12 mouse cellular contexts compared by ENCODE assay signal in the genomic region with DNA sequence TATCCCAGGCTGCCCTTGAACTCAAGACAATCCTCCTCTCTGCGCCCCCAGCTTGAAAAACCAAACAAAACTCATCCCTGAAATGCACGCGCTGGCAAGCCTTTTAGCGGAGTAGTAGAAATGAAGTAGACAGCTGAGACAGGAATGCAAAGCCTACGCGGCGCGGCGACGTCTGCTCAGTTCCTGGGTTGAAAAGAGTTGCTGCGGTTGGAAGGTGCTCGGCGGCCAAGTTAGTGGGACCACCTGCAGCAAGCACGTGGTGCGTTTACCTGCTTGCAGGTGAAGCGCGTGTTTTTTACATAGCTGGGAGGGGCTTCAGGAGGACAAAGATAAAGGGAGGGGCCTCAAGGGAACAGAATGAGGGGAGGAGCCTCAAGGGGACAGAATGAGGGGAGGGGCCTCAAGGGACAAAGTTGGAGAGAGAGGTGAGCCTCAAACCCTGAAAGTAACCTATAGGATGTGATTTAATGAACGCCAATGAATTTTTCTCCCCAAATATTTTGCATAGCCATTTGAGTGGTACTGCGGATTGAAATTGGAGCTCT. TPM values are rescaled to one million over a fixed set of nuclear protein-coding genes. Genes with fewer than 3 reads are reported as not detected.
A peak's percentile ranks its signal among the peaks of the same experiment; 100 is the strongest.
DNase-seq lines count a peak whose midpoint lies in the region; ATAC-seq and TF ChIP-seq lines count a peak whose summit lies in the region.
"Had no signal": no experiment of that assay in that cellular context is flagged by ENCODE, and none has a peak within 500 bp of the region (broad histone marks: within the 10 kb centered on the region; RNA-seq: fewer than 3 reads in every experiment).

No protein-coding gene starts in this region.

- WGBS in heart, embryonic 13.5 days, result 13% methylated on average over 19 of the region's 19 CpGs
- 6% methylated on average over 19 of the region's 19 CpGs for WGBS in neural tube, embryonic 11.5 days
- 10% methylated on average over 19 of the region's 19 CpGs for WGBS in forebrain, postnatal 0 days
- 12% methylated on average over 19 of the region's 19 CpGs for WGBS in neural tube, embryonic 15.5 days

- peak overlapping the region; percentile 26; the same call in 1 of the 2 replicates for H3K4me3 ChIP-seq in heart, embryonic 13.5 days
- no peak overlapping the region for H3K4me3 ChIP-seq in neural tube, embryonic 11.5 days (ENCODE audit: low read depth, low read length)
- no peak overlapping the region for H3K4me3 ChIP-seq in forebrain, postnatal 0 days (ENCODE audit: low read depth, low read length)
- H3K4me3 ChIP-seq in neural tube, embryonic 15.5 days (replicated peaks), result no peak overlapping the region
- H3K4me3 ChIP-seq: heart, adult 2 months had no signal

- no peak for DNase-seq in heart, adult 8-10 months (ENCODE audit: low spot score)
- DNase-seq in neural tube, embryonic 11.5 days (ENCODE audit: low spot score), result no peak
- no peak for DNase-seq in neural tube, embryonic 10.5 days (ENCODE audit: extremely low spot score, low spot score)
- DNase-seq in forebrain, postnatal 0 days, result no peak
- no peak for DNase-seq in layer of hippocampus, adult 18-20 months (ENCODE audit: low spot score in 2 of 2)
- no peak for DNase-seq in adipocyte (ENCODE audit: low spot score)
- DNase-seq: adrenal gland, postnatal 36 days; cerebellum, postnatal 36 days; heart, adult 2 months had no signal

- 0 out of 2 replicates have a peak, but pooled peaks have one; percentile 9 for ATAC-seq in heart, embryonic 13.5 days (ENCODE audit: extremely low read depth, insufficient number of reproducible peaks, low FRiP score, low TSS enrichment)
- ATAC-seq in neural tube, embryonic 11.5 days (ENCODE audit: insufficient read depth, low FRiP score, low TSS enrichment), result no peak
- ATAC-seq in forebrain, postnatal 0 days, result no peak
- no peak for ATAC-seq in neural tube, embryonic 15.5 days (ENCODE audit: low FRiP score)

- no peak overlapping the region for H3K27ac ChIP-seq in heart, embryonic 13.5 days (replicated peaks)
- H3K27ac ChIP-seq in neural tube, embryonic 11.5 days (ENCODE audit: low read depth, low read length), result no peak overlapping the region
- H3K27ac ChIP-seq in forebrain, postnatal 0 days (ENCODE audit: low read depth, low read length), result no peak overlapping the region
- no peak overlapping the region for H3K27ac ChIP-seq in neural tube, embryonic 15.5 days (replicated peaks)
- H3K27ac ChIP-seq: heart, adult 2 months had no signal

- peaks cover 51% of the 10 kb centered on the region for H3K27me3 ChIP-seq in heart, embryonic 13.5 days (replicated peaks)
- H3K27me3 ChIP-seq in neural tube, embryonic 11.5 days (ENCODE audit: control insufficient read depth, insufficient read depth, low read length), result peaks cover 48% of the 10 kb centered on the region
- peaks cover 38% of the 10 kb centered on the region for H3K27me3 ChIP-seq in forebrain, postnatal 0 days (ENCODE audit: insufficient read depth, low read length)
- peaks cover 47% of the 10 kb centered on the region for H3K27me3 ChIP-seq in neural tube, embryonic 15.5 days (replicated peaks)

- peak overlapping the region; percentile 54 for H3K9ac ChIP-seq in heart, embryonic 13.5 days
- H3K9ac ChIP-seq in neural tube, embryonic 11.5 days (ENCODE audit: low read length), result no peak overlapping the region
- no peak overlapping the region for H3K9ac ChIP-seq in forebrain, postnatal 0 days
- H3K9ac ChIP-seq in neural tube, embryonic 15.5 days (replicated peaks), result no peak overlapping the region

- no peaks in the 10 kb centered on the region for H3K9me3 ChIP-seq in heart, embryonic 13.5 days
- no peaks in the 10 kb centered on the region for H3K9me3 ChIP-seq in neural tube, embryonic 11.5 days (ENCODE audit: control insufficient read depth, low read length)
- H3K9me3 ChIP-seq in forebrain, postnatal 0 days (ENCODE audit: low read length), result no peaks in the 10 kb centered on the region
- no peaks in the 10 kb centered on the region for H3K9me3 ChIP-seq in neural tube, embryonic 15.5 days (replicated peaks)

- peak overlapping the region; percentile 59 for H3K4me2 ChIP-seq in heart, embryonic 13.5 days
- H3K4me2 ChIP-seq in neural tube, embryonic 11.5 days (ENCODE audit: low read depth), result peak overlapping the region; percentile 3; the same call in 1 of the 2 replicates
- peak overlapping the region; percentile 21; the same call in 1 of the 2 replicates for H3K4me2 ChIP-seq in forebrain, postnatal 0 days (ENCODE audit: low read depth)
- H3K4me2 ChIP-seq in neural tube, embryonic 15.5 days, result peak overlapping the region; percentile 28; the same call in 1 of the 2 replicates

- peaks cover 36% of the 10 kb centered on the region for H3K4me1 ChIP-seq in heart, embryonic 13.5 days
- peaks cover 19% of the 10 kb centered on the region for H3K4me1 ChIP-seq in neural tube, embryonic 11.5 days (ENCODE audit: control insufficient read depth, insufficient read depth, low read length)
- H3K4me1 ChIP-seq in forebrain, postnatal 0 days (ENCODE audit: insufficient read depth), result 0 out of 2 replicates have a peak, but pooled peaks cover 3% of the 10 kb centered on the region
- peaks cover 32% of the 10 kb centered on the region for H3K4me1 ChIP-seq in neural tube, embryonic 15.5 days

- H3K36me3 ChIP-seq in heart, embryonic 13.5 days, result no peaks in the 10 kb centered on the region
- no peaks in the 10 kb centered on the region for H3K36me3 ChIP-seq in neural tube, embryonic 11.5 days (ENCODE audit: control insufficient read depth, insufficient read depth, low read length)
- H3K36me3 ChIP-seq in forebrain, postnatal 0 days (ENCODE audit: insufficient read depth), result no peaks in the 10 kb centered on the region
- no peaks in the 10 kb centered on the region for H3K36me3 ChIP-seq in neural tube, embryonic 15.5 days

- no peak for TF ChIP-seq CTCF in forebrain, postnatal 0 days (IDR thresholded peaks at IDR 0.05; ENCODE audit: low read depth)

RNA-seq across cellular contexts. Expression of a gene that starts 3.1 kb away (rescaled TPM):
- 6.2 and 6.6 TPM in 2 replicates for polyA plus RNA-seq in heart, embryonic 13.5 days (2015; fragmentation: Nextera tagmentation; extraction: Ambion mirVana)
- 1 to 10 TPM; 1.2 to 2.8 (median 1.9) TPM for total RNA-seq in heart, adult 8-10 months (2022)
- polyA plus RNA-seq in neural tube, embryonic 11.5 days (2014; fragmentation: Nextera tagmentation; extraction: Ambion mirVana), result 18.9 and 19.8 TPM in 2 replicates
- 16.5 and 20.7 TPM in 2 replicates for total RNA-seq in forebrain, postnatal 0 days (2014; rRNA removed)
- polyA plus RNA-seq in forebrain, postnatal 0 days (2015; fragmentation: Nextera tagmentation; extraction: Ambion mirVana), result 34.1 and 37.5 TPM in 2 replicates
- 27.0 and 33.2 TPM in 2 replicates for polyA plus RNA-seq in neural tube, embryonic 15.5 days (2015; fragmentation: Nextera tagmentation; extraction: Ambion mirVana)
- total RNA-seq in layer of hippocampus, adult 18-20 months (2021), result 1 to 10 TPM; 5.7 to 6.3 TPM

RNA-seq across cellular contexts. Expression of a gene that starts 7.1 kb away (rescaled TPM):
- polyA plus RNA-seq in heart, embryonic 13.5 days (2015; fragmentation: Nextera tagmentation; extraction: Ambion mirVana), result 2.1 and 2.3 TPM in 2 replicates
- total RNA-seq in heart, adult 8-10 months (2022), result 1 to 10 TPM in 2 of 4 experiments, under 1 TPM in 2; 0.72 to 1.6 (median 1.0) TPM
- 0.44 and 2.3 TPM in 2 replicates for polyA plus RNA-seq in neural tube, embryonic 11.5 days (2014; fragmentation: Nextera tagmentation; extraction: Ambion mirVana)
- total RNA-seq in forebrain, postnatal 0 days (2014; rRNA removed), result 0.15 and 0.76 TPM in 2 replicates
- 0.25 and 0.58 TPM in 2 replicates for polyA plus RNA-seq in forebrain, postnatal 0 days (2015; fragmentation: Nextera tagmentation; extraction: Ambion mirVana)
- polyA plus RNA-seq in neural tube, embryonic 15.5 days (2015; fragmentation: Nextera tagmentation; extraction: Ambion mirVana), result 2.5 and 3.2 TPM in 2 replicates
- under 1 TPM; 0.08 to 0.15 TPM for total RNA-seq in layer of hippocampus, adult 18-20 months (2021)
- polyA plus RNA-seq: CD4-positive, CD25-positive, alpha-beta regulatory T cell, adult 4 months had no signal

RNA-seq across cellular contexts. Expression of a gene that starts 20.3 kb away (rescaled TPM):
- 8.1 and 8.9 TPM in 2 replicates for polyA plus RNA-seq in heart, embryonic 13.5 days (2015; fragmentation: Nextera tagmentation; extraction: Ambion mirVana)
- total RNA-seq in heart, adult 8-10 months (2022), result 10 to 100 TPM; 54.7 to 66.1 (median 59.8) TPM
- 14.7 and 16.3 TPM in 2 replicates for polyA plus RNA-seq in neural tube, embryonic 11.5 days (2014; fragmentation: Nextera tagmentation; extraction: Ambion mirVana)
- 22.7 and 25.8 TPM in 2 replicates for total RNA-seq in forebrain, postnatal 0 days (2014; rRNA removed)
- polyA plus RNA-seq in forebrain, postnatal 0 days (2015; fragmentation: Nextera tagmentation; extraction: Ambion mirVana), result 2.9 and 6.2 TPM in 2 replicates
- 9.9 and 10.1 TPM in 2 replicates for polyA plus RNA-seq in neural tube, embryonic 15.5 days (2015; fragmentation: Nextera tagmentation; extraction: Ambion mirVana)
- total RNA-seq in layer of hippocampus, adult 18-20 months (2021), result 100 to 1,000 TPM in 1 of 2 experiments, 10 to 100 TPM in 1; 89.1 to 103 TPM

RNA-seq across cellular contexts. Expression of a gene that starts 26.8 kb away (rescaled TPM):
- polyA plus RNA-seq in heart, embryonic 13.5 days (2015; fragmentation: Nextera tagmentation; extraction: Ambion mirVana), result 13.5 and 15.0 TPM in 2 replicates
- total RNA-seq in heart, adult 8-10 months (2022), result 10 to 100 TPM in 2 of 4 experiments, 1 to 10 TPM in 2; 7.3 to 12.2 (median 10.0) TPM
- polyA plus RNA-seq in neural tube, embryonic 11.5 days (2014; fragmentation: Nextera tagmentation; extraction: Ambion mirVana), result 7.1 and 8.9 TPM in 2 replicates
- total RNA-seq in forebrain, postnatal 0 days (2014; rRNA removed), result 44.1 and 59.3 TPM in 2 replicates
- 20.1 and 22.4 TPM in 2 replicates for polyA plus RNA-seq in forebrain, postnatal 0 days (2015; fragmentation: Nextera tagmentation; extraction: Ambion mirVana)
- polyA plus RNA-seq in neural tube, embryonic 15.5 days (2015; fragmentation: Nextera tagmentation; extraction: Ambion mirVana), result 27.9 and 28.6 TPM in 2 replicates
- 10 to 100 TPM; 13.7 to 14.0 TPM for total RNA-seq in layer of hippocampus, adult 18-20 months (2021)

RNA-seq across cellular contexts. Expression of a gene that starts 43.1 kb away (rescaled TPM):
- polyA plus RNA-seq in heart, embryonic 13.5 days (2015; fragmentation: Nextera tagmentation; extraction: Ambion mirVana), result 1,584 and 1,655 TPM in 2 replicates
- 100 to 1,000 TPM; 106 to 156 (median 115) TPM for total RNA-seq in heart, adult 8-10 months (2022)
- polyA plus RNA-seq in neural tube, embryonic 11.5 days (2014; fragmentation: Nextera tagmentation; extraction: Ambion mirVana), result 1,967 and 2,051 TPM in 2 replicates
- 1,927 and 1,958 TPM in 2 replicates for total RNA-seq in forebrain, postnatal 0 days (2014; rRNA removed)
- polyA plus RNA-seq in forebrain, postnatal 0 days (2015; fragmentation: Nextera tagmentation; extraction: Ambion mirVana), result 1,265 and 1,341 TPM in 2 replicates
- polyA plus RNA-seq in neural tube, embryonic 15.5 days (2015; fragmentation: Nextera tagmentation; extraction: Ambion mirVana), result 1,446 and 1,534 TPM in 2 replicates
- 100 to 1,000 TPM; 448 to 490 TPM for total RNA-seq in layer of hippocampus, adult 18-20 months (2021)

Comparison
In these comparisons a context has a peak if more than half of its experiments do, and no peak if none do; other contexts are left out.
1. H3K4me2 ChIP-seq: peak in every context shown above with its lines; median percentile 59 in heart, embryonic 13.5 days; 28 in neural tube, embryonic 15.5 days; 21 in forebrain, postnatal 0 days; 3 in neural tube, embryonic 11.5 days.